Mouse (Mus musculus): ENCODE measurements at regions not wholly inside any gene's neighbourhood (a gene's known extent, or its start where the extent isn't known, plus 50 kb on each side); places are given as distances from the start of the nearest gene placed in this dataset.

DNA sequence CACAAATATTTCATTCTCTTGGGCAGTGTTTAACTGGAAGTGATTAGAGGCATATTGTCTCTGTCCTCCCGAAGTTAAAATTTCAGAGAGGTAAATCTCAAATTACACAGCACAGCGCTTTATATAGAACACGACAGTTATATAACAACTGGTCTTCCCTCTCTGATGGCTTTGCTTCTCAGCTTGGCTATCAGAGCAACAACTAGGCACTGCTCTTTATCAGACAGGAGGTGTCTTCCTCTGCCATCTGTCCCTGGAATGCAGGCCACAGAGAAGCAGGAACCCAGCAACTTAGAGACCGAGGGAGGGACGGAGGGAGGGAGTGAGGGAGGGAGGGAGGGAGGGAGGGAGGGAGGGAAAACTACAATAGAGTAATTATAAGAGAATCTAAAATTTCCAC, 129.4 kb upstream of the Tll1 start:
- no peak overlapping the region for H3K4me2 ChIP-seq (replicated peaks)
- no peaks in the 10 kb centered on the region for H3K9me3 ChIP-seq
- no peaks in the 10 kb centered on the region for H3K27me3 ChIP-seq
- no peak overlapping the region for H3K9ac ChIP-seq
- 16% methylated on average over 4 of the region's 5 CpGs for whole genome bisulfite sequencing
- no peak for ATAC-seq (ENCODE audit: insufficient number of reproducible peaks, insufficient read depth, low FRiP score, low TSS enrichment)
- no peak overlapping the region for H3K27ac ChIP-seq
- no peaks in the 10 kb centered on the region for H3K36me3 ChIP-seq
- no peak overlapping the region for H3K4me3 ChIP-seq
- peaks cover 6% of the 10 kb centered on the region; the same call in 1 of the 2 replicates for H3K4me1 ChIP-seq

GRCm38 (mm10) chr8:64323985-64324384, 117.9 kb upstream of the Tll1 start:
- 88% methylated on average over 2 of the region's 2 CpGs for whole genome bisulfite sequencing
- H3K36me3 ChIP-seq: no peaks in the 10 kb centered on the region
- ATAC-seq (ENCODE audit: insufficient number of reproducible peaks, insufficient read depth, low FRiP score, low TSS enrichment): no peak
- no peaks in the 10 kb centered on the region for H3K4me1 ChIP-seq
- H3K9ac ChIP-seq: no peak overlapping the region
- no peak overlapping the region for H3K4me3 ChIP-seq
- H3K27me3 ChIP-seq: no peaks in the 10 kb centered on the region
- H3K4me2 ChIP-seq (replicated peaks): no peak overlapping the region
- H3K9me3 ChIP-seq: no peaks in the 10 kb centered on the region
- H3K27ac ChIP-seq: no peak overlapping the region

GRCm38 (mm10) chr8:64320343-64320742, 114.3 kb upstream of the Tll1 start:
- no peak overlapping the region for H3K4me3 ChIP-seq

GRCm38 (mm10) chr8:64319220-64319820, 113.2 kb upstream of the Tll1 start:
- H3K27ac ChIP-seq: no peak overlapping the region
- H3K4me2 ChIP-seq (replicated peaks): no peak overlapping the region
- no peak for ATAC-seq (ENCODE audit: insufficient number of reproducible peaks, insufficient read depth, low FRiP score, low TSS enrichment)
- no peak overlapping the region for H3K4me3 ChIP-seq
- H3K4me1 ChIP-seq: no peaks in the 10 kb centered on the region
- H3K9me3 ChIP-seq: no peaks in the 10 kb centered on the region
- no peaks in the 10 kb centered on the region for H3K27me3 ChIP-seq
- 74% methylated on average over 6 of the region's 6 CpGs for WGBS
- H3K36me3 ChIP-seq: no peaks in the 10 kb centered on the region
- H3K9ac ChIP-seq: no peak overlapping the region

More at GRCm38 (mm10) chr8:64320343-64320742, 114.3 kb upstream of the Tll1 start:
- Histone ChIP-seq H3K9ac (no peak overlapping the region), H3K4me2 (replicated peaks) (no peak overlapping the region), H3K9me3 (no peaks in the 10 kb centered on the region), H3K4me1 (no peaks in the 10 kb centered on the region), H3K27ac (no peak overlapping the region), H3K36me3 (no peaks in the 10 kb centered on the region), H3K27me3 (no peaks in the 10 kb centered on the region)
- ATAC-seq (ENCODE audit: insufficient number of reproducible peaks, insufficient read depth, low FRiP score, low TSS enrichment): no peak
- 82% methylated on average over 4 of the region's 4 CpGs for WGBS

DNA sequence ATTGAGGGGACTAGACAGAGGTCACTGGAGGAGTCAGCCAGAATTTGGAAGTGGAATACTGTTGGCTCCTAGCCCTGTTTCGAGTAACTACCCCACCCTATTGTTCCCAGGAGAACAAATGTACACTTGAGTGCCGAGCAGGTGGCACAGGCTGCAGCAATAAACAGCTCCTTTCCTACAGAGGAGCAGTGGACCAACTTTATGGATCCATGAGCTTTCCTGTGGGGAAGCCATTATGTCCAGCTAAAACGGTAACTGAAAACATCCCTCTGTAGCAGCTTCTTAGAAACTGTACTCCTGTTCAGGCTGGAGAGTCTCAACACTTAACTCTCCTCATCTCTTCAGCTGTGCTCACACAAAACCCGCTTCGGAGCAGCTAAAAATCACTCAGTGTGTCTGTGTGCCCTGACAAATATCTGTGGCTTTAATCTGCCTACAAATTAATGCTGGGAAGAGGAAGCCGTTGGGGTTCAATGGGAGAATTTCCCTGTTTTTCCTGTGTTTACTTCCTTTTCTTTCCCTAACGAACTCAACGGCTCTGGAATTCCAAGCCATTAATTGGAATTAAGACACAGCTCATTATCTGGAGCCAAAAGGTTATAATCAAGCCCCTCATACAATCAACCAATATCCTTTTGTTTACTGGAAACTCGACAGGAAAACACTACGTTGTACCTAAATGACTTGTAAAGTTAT, 112.6 kb upstream of the Tll1 start:
- Histone ChIP-seq H3K27ac (no peak overlapping the region), H3K27me3 (no peaks in the 10 kb centered on the region), H3K4me3 (no peak overlapping the region), H3K36me3 (no peaks in the 10 kb centered on the region), H3K4me2 (replicated peaks) (no peak overlapping the region), H3K9me3 (no peaks in the 10 kb centered on the region), H3K4me1 (no peaks in the 10 kb centered on the region), H3K9ac (no peak overlapping the region)
- 51% methylated on average over 10 of the region's 10 CpGs for WGBS
- ATAC-seq (ENCODE audit: insufficient number of reproducible peaks, insufficient read depth, low FRiP score, low TSS enrichment): no peak

DNA sequence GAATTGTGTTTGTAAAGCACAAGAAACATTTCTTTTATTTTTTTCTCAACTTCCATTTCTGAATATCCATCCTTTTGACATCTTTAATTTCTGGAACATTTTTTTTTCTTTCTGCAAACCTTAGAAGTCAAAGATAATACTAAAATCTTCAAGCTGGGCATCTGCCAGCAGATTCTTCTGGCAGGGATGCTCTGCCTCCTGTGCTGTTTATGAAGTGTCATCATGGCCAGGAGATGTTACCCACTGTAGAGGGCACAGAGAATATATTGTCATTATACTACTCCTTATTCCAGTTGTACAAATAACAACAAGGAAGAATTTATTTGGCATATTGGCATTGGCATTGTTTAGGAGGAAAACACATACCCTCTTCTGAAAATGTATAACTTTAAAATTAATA, 111.7 kb upstream of the Tll1 start:
- Histone ChIP-seq H3K9ac (no peak overlapping the region), H3K4me3 (no peak overlapping the region), H3K4me1 (no peaks in the 10 kb centered on the region), H3K9me3 (no peaks in the 10 kb centered on the region), H3K4me2 (replicated peaks) (no peak overlapping the region), H3K36me3 (no peaks in the 10 kb centered on the region), H3K27me3 (no peaks in the 10 kb centered on the region), H3K27ac (no peak overlapping the region)
- ATAC-seq (ENCODE audit: insufficient number of reproducible peaks, insufficient read depth, low FRiP score, low TSS enrichment): no peak

DNA sequence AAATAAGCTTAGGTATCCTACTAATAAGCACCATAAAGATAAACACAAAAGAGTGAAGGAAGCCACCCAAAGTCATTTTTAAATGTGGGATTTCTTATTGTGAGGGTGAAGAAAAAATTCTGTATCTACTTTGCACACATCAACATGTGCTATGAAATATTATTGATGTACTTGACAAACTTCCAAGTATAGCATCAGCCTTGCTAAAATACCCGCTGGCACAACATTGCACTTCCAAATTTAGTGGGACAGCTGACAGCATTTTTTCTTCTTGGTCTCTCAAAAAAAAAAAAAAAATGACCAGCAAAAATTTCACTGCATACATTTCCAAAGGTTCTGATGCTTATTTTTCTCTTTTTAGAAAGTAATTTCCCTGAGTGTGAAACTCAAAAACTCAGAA, 101.9 kb upstream of the Tll1 start:
- no peaks in the 10 kb centered on the region for H3K4me1 ChIP-seq
- H3K4me3 ChIP-seq: no peak overlapping the region
- H3K9me3 ChIP-seq: no peaks in the 10 kb centered on the region
- 92% methylated on average over 1 of the region's 1 CpGs for WGBS
- H3K36me3 ChIP-seq: no peaks in the 10 kb centered on the region
- H3K9ac ChIP-seq: no peak overlapping the region
- H3K27me3 ChIP-seq: no peaks in the 10 kb centered on the region
- H3K27ac ChIP-seq: no peak overlapping the region
- no peak for ATAC-seq (ENCODE audit: insufficient number of reproducible peaks, insufficient read depth, low FRiP score, low TSS enrichment)
- H3K4me2 ChIP-seq (replicated peaks): no peak overlapping the region

DNA sequence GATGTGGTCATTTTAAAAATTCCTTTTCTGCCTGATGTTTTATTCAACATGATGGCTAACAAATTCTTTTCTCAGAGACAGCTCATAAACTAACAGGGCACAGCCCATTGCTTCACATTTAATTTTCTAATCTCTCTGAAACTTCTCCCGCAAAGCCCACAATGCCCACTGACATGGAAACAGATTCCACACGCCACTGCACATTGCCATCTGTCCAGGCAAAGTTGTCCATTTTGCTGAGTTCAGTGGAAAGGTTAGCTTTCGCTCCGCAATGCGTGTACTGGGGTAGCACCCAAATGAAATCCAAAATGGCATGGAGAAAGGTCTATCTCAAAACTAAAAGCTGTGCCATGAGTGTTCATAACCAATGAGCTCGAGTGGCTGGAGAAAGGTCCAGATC, 76.7 kb upstream of the Tll1 start:
- no peaks in the 10 kb centered on the region for H3K9me3 ChIP-seq
- H3K36me3 ChIP-seq: no peaks in the 10 kb centered on the region
- ATAC-seq (ENCODE audit: insufficient number of reproducible peaks, insufficient read depth, low FRiP score, low TSS enrichment): no peak
- H3K4me2 ChIP-seq (replicated peaks): no peak overlapping the region
- no peak overlapping the region for H3K27ac ChIP-seq
- H3K9ac ChIP-seq: no peak overlapping the region
- 90% methylated on average over 6 of the region's 6 CpGs for WGBS
- no peaks in the 10 kb centered on the region for H3K4me1 ChIP-seq
- H3K4me3 ChIP-seq: no peak overlapping the region
- no peaks in the 10 kb centered on the region for H3K27me3 ChIP-seq

- Histone ChIP-seq H3K27me3 (no peaks in the 10 kb centered on the region), H3K4me2 (replicated peaks) (no peak overlapping the region), H3K9ac (no peak overlapping the region), H3K4me1 (no peaks in the 10 kb centered on the region), H3K9me3 (no peaks in the 10 kb centered on the region), H3K27ac (no peak overlapping the region), H3K4me3 (no peak overlapping the region), H3K36me3 (no peaks in the 10 kb centered on the region)
- 46% methylated on average over 3 of the region's 3 CpGs for WGBS
- no peak for ATAC-seq (ENCODE audit: insufficient number of reproducible peaks, insufficient read depth, low FRiP score, low TSS enrichment)
Measured at GRCm38 (mm10) chr8:64281598-64281997, 75.5 kb upstream of the Tll1 start.

- no peaks in the 10 kb centered on the region for H3K9me3 ChIP-seq
- ATAC-seq (ENCODE audit: insufficient number of reproducible peaks, insufficient read depth, low FRiP score, low TSS enrichment): no peak
- H3K4me3 ChIP-seq: no peak overlapping the region
- no peak overlapping the region for H3K27ac ChIP-seq
- no peak overlapping the region for H3K9ac ChIP-seq
- H3K4me1 ChIP-seq: no peaks in the 10 kb centered on the region
- H3K36me3 ChIP-seq: no peaks in the 10 kb centered on the region
- H3K27me3 ChIP-seq: no peaks in the 10 kb centered on the region
- no peak overlapping the region for H3K4me2 ChIP-seq (replicated peaks)
Measured at GRCm38 (mm10) chr8:64280391-64280790, 74.3 kb upstream of the Tll1 start.

DNA sequence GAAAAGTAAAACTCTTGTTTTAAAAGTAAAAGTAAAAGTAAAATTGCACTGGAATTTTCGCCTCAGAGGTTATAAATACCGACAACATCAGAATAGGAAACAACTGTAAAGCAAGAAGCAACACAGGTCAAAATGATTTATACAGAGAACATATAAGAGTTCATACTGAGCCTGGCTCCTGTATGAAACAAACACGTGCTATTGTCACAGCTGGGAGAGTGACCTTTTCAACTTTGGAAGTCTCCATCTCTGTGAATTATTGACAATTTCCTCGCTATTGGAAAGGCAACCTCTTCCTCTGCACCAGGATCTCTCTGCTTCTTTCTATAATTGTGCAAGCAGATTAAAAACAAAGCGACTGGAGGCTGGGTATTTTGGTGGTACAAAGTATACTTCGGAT, 70.0 kb upstream of the Tll1 start:
- no peak for ATAC-seq (ENCODE audit: insufficient number of reproducible peaks, insufficient read depth, low FRiP score, low TSS enrichment)

GRCm38 (mm10) chr8:64265304-64265945, 59.4 kb upstream of the Tll1 start:
- H3K27me3 ChIP-seq: no peaks in the 10 kb centered on the region
- H3K4me1 ChIP-seq: no peaks in the 10 kb centered on the region
- H3K4me2 ChIP-seq (replicated peaks): no peak overlapping the region
- WGBS: 56% methylated on average over 6 of the region's 6 CpGs
- no peaks in the 10 kb centered on the region for H3K9me3 ChIP-seq
- no peaks in the 10 kb centered on the region for H3K36me3 ChIP-seq
- no peak overlapping the region for H3K27ac ChIP-seq
- no peak for ATAC-seq (ENCODE audit: insufficient number of reproducible peaks, insufficient read depth, low FRiP score, low TSS enrichment)
- no peak overlapping the region for H3K4me3 ChIP-seq
- H3K9ac ChIP-seq: no peak overlapping the region

More for the DNA sequence above, 70.0 kb upstream of the Tll1 start:
- H3K4me3 ChIP-seq: no peak overlapping the region
- no peak overlapping the region for H3K9ac ChIP-seq
- no peak overlapping the region for H3K27ac ChIP-seq
- no peaks in the 10 kb centered on the region for H3K27me3 ChIP-seq
- H3K4me1 ChIP-seq: no peaks in the 10 kb centered on the region
- no peaks in the 10 kb centered on the region for H3K36me3 ChIP-seq
- no peak overlapping the region for H3K4me2 ChIP-seq (replicated peaks)
- H3K9me3 ChIP-seq: no peaks in the 10 kb centered on the region
- 68% methylated on average over 6 of the region's 6 CpGs for WGBS

Data from embryonic facial prominence, embryonic 12.5 days (tissue).